Mouse (Mus musculus): ENCODE data around the gene B2m. TPM values are rescaled to one million over a fixed set of nuclear protein-coding genes. Genes with fewer than 3 reads are reported as not detected.
A peak's percentile ranks its signal among the peaks of the same experiment; 100 is the strongest.
"Not testable (repeated sequence)": the region's sequence is repeated elsewhere in the genome, so short reads cannot be mapped to it uniquely, and the experiment has no call there.

B2m gene
- polyA plus RNA-seq (2012; rRNA removed) = 1,104 and 1,411 TPM in 2 replicates

DNA sequence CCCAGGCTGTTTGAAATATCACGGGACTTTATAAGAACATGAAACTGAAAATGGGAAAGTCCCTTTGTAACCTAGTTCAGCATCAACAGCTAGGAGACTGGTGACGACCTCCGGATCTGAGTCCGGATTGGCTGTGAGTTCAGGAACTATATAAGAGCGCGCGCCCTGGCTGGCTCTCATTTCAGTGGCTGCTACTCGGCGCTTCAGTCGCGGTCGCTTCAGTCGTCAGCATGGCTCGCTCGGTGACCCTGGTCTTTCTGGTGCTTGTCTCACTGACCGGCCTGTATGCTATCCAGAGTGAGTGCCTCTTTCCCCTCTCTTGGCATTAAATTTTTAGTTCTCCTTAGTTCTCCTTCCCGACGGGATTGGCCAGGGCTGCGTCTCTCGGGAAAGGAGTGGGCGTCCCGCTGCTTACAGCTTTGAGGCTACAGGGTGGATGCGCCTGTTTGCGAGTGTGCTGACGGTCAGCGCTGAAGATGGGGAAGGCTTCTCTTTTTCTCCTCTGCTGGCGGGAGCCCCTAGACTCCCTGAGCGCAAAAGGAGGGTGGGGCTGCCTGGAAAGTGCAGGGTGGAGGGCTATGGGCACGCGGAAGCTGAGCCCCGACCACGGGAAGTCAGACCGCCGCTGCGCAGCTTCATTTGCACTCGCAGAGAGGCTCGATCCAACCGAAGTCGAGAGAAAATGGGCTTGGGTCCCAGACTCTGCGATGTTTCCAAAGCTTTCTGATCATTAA, at the start of gene B2m:
TSS of gene B2m (plus strand) at position 179 of the 734 bp plus-strand sequence.
- WGBS = under 1% methylated on average over 40 of the region's 40 CpGs
- peak; percentile 95 for DNase-seq
- Histone ChIP-seq H3K4me3 (replicated peaks; ENCODE audit: extremely low read depth, low read depth, low read length) (peak within 1 kb of the TSS; percentile 81), H3K4me1 (ENCODE audit: control insufficient read depth, insufficient read depth, low read length) (peaks cover 10% of the 10 kb centered on the region)
- TF ChIP-seq POLR2A (IDR thresholded peaks at IDR 0.05; ENCODE audit: borderline replicate concordance, extremely low read depth, low read depth, low read length) (peak; percentile 100), CTCF (IDR thresholded peaks at IDR 0.05; ENCODE audit: insufficient read depth, low read length) (no peak)

DNA sequence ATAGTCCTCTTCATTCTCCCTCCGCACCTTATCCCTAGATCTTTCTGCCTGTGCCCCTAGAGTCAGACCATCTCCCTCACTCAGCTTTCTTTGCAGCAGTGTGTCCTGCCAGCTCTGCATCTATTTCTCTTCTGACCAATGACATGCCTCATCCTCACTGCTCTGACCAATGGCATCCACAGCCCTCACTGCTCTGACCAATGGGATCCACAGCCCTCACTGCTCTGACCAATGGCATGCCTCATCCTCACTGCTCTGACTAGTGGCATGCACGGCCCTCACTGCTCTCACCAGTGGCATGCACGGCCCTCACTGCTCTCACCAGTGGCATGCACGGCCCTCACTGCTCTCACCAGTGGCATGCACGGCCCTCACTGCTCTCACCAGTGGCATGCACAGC, 49.8 kb upstream of the B2m start:
- H3K4me3 ChIP-seq (replicated peaks; ENCODE audit: extremely low read depth, low read depth, low read length); H3K4me1 ChIP-seq (ENCODE audit: control insufficient read depth, insufficient read depth, low read length); DNase-seq: not testable (repeated sequence)
- 71% methylated on average over 5 of the region's 5 CpGs for WGBS

DNA sequence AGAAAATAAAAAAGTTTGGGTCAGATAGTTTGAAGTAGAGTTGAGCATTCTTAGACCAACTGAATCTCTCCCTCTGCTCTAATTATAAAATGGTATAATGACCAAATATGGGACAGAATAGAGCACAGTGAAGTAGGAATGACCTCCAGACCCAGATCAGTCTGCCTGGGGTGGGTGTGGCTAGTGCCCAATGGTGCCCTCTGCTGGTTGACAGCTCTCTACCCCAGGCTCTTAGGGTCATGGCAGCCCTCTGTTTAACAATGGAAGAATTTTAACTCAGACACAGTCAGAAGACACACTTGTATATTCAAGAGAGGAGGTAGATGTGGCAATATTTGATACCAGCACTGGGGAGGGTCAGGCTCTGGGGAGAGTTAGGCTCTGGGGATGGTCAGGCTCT, 45.4 kb upstream of the B2m start:
- no peak for DNase-seq
- TF ChIP-seq POLR2A (IDR thresholded peaks at IDR 0.05; ENCODE audit: borderline replicate concordance, extremely low read depth, low read depth, low read length) = no peak
- TF ChIP-seq CTCF (IDR thresholded peaks at IDR 0.05; ENCODE audit: insufficient read depth, low read length) = peak; percentile 62
- Histone ChIP-seq H3K4me3 (replicated peaks; ENCODE audit: extremely low read depth, low read depth, low read length) (no peak overlapping the region), H3K4me1 (ENCODE audit: control insufficient read depth, insufficient read depth, low read length) (no peaks in the 10 kb centered on the region)

- 79% methylated on average over 14 of the region's 14 CpGs for whole genome bisulfite sequencing
- H3K4me3 ChIP-seq (replicated peaks; ENCODE audit: extremely low read depth, low read depth, low read length) = no peak overlapping the region
- no peaks in the 10 kb centered on the region for H3K4me1 ChIP-seq (ENCODE audit: control insufficient read depth, insufficient read depth, low read length)
- TF ChIP-seq POLR2A (IDR thresholded peaks at IDR 0.05; ENCODE audit: borderline replicate concordance, extremely low read depth, low read depth, low read length) (no peak), CTCF (IDR thresholded peaks at IDR 0.05; ENCODE audit: insufficient read depth, low read length) (no peak)
- DNase-seq = no peak
These were observed 39.4 kb upstream of the B2m start for GRCm38 (mm10) chr2:122108101-122108500.

DNA sequence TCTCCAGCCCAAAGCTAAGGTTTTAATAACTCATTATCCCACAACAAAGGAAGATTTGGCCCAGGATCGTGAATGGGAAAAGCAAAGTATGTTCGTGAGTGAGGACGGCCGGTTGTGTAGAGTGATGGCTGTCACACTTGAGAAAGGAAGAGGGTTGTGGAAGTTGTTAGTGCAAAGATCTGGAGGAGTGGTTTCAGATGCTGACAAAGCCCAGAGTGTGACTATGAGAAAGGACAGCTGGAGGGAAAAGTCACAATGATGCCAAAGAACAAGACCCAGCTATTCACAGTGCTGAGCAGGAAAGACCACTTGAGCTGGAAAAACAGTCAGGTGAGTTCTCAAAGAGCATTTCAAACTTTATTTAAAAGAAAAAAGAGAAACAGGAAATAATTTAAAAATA, 37.8 kb upstream of the B2m start:
- Histone ChIP-seq H3K4me1 (ENCODE audit: control insufficient read depth, insufficient read depth, low read length) (no peaks in the 10 kb centered on the region), H3K4me3 (replicated peaks; ENCODE audit: extremely low read depth, low read depth, low read length) (no peak overlapping the region)
- no peak for DNase-seq
- TF ChIP-seq POLR2A (IDR thresholded peaks at IDR 0.05; ENCODE audit: borderline replicate concordance, extremely low read depth, low read depth, low read length) (no peak), CTCF (IDR thresholded peaks at IDR 0.05; ENCODE audit: insufficient read depth, low read length) (no peak)
- WGBS = 49% methylated on average over 4 of the region's 4 CpGs

DNA sequence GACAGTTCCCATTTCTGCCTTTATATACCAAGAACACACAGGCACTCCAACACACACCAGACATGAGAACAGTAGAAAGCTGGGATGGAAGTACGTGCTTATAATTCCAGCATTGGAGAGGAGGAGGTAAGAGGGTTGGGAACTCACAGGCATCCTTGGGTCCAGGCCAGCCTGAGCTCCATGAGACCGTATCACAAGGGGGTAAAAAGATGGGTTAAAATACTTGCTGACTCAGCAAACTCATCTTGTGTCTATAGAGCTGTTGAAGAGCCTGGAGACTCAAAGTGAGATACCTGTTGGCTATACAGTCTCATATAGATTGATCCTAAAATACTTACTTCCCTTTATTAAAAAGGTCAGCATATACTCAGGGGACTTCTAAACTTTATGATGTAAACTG, 30.6 kb upstream of the B2m start:
- no peak overlapping the region for H3K4me3 ChIP-seq (replicated peaks; ENCODE audit: extremely low read depth, low read depth, low read length)
- no peak for TF ChIP-seq CTCF (IDR thresholded peaks at IDR 0.05; ENCODE audit: insufficient read depth, low read length)
- TF ChIP-seq POLR2A (IDR thresholded peaks at IDR 0.05; ENCODE audit: borderline replicate concordance, extremely low read depth, low read depth, low read length) = no peak
- WGBS = 87% methylated on average over 2 of the region's 2 CpGs
- DNase-seq = no peak
- peaks cover 7% of the 10 kb centered on the region for H3K4me1 ChIP-seq (ENCODE audit: control insufficient read depth, insufficient read depth, low read length)

DNA sequence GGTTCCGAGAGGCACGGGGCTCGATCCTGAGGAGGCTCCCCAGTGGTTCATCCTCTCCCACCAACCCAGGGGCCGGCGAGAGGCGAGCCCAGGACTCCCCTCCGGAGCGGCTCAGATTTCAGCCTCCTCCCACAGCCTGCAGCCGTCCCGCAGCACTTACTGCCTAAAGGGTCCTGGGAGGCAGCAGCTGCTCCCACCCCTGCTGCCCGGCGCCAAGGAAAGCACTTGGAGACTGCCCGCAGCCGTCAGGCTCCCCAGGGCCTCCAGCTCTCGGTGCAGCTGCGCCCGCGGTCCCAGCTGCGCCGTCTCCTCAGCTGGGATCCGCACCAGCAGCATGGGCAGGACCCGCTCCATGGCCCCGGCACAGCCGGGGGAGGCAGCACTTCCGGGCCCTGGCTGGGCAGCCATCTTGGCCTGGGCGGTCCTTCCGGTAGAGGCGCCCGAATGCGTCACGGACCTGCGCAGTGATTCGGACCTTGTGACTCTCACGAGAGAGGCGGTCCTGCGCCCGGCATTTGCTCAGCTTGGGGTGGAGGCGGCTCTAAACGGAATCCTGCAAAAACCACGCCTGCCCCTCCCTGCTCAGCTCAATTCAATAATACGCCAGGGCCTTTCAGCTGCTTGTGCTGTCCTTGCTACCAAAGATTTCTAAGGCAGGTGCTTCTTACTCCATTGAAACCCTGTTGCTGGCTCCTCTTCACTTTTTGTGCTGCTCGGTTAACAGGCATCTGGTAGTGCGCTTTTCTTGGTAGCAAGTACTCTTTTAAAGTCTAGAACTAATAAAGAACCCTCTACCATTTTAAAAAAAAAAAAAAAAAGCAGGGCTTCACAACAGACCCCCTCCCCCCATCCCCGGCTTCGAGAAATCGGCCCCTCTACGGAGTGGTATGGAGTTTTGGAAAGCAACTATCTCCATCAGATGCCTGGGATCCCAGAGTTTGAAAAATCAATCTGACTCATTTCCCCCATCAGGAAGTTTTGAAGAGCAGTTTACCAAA, 29.2 kb upstream of the B2m start, which contains the start of gene Spg11:
TSS of gene Spg11 (minus strand) at position 426 of the 998 bp plus-strand sequence.
- Histone ChIP-seq H3K4me3 (replicated peaks; ENCODE audit: extremely low read depth, low read depth, low read length) (peak within 1 kb of the TSS; percentile 91), H3K4me1 (ENCODE audit: control insufficient read depth, insufficient read depth, low read length) (peaks cover 7% of the 10 kb centered on the region)
- peak; percentile 97 for DNase-seq
- no peak for TF ChIP-seq CTCF (IDR thresholded peaks at IDR 0.05; ENCODE audit: insufficient read depth, low read length)
- TF ChIP-seq POLR2A (IDR thresholded peaks at IDR 0.05; ENCODE audit: borderline replicate concordance, extremely low read depth, low read depth, low read length) = peak; percentile 97
- under 1% methylated on average over 47 of the region's 47 CpGs for whole genome bisulfite sequencing

GRCm38 (mm10) chr2:122125680-122126572, 21.6 kb upstream of the B2m start:
- no peak for DNase-seq
- 55% methylated on average over 12 of the region's 12 CpGs for WGBS
- TF ChIP-seq CTCF (IDR thresholded peaks at IDR 0.05; ENCODE audit: insufficient read depth, low read length) (no peak), POLR2A (IDR thresholded peaks at IDR 0.05; ENCODE audit: borderline replicate concordance, extremely low read depth, low read depth, low read length) (no peak)
- H3K4me1 ChIP-seq (ENCODE audit: control insufficient read depth, insufficient read depth, low read length) = no peaks in the 10 kb centered on the region; the same call in 1 of the 2 replicates
- H3K4me3 ChIP-seq (replicated peaks; ENCODE audit: extremely low read depth, low read depth, low read length) = no peak overlapping the region
